Mouse (Mus musculus) E14TG2a.4 (cell line): Measurements from ENCODE around the gene Birc2.

Source experiments
- CTCF ChIP-seq: conservative IDR thresholded peaks from 2 replicates; pipeline ENCODE4 v1.5.1; 2014; ENCODE audit warnings: low read length
- POU5F1 ChIP-seq: IDR thresholded peaks from 2 replicates; pipeline ENCODE4 v1.6.1; 2014; ENCODE audit warnings: low read length, borderline replicate concordance

- TF ChIP-seq CTCF, result no peak
- no peak for TF ChIP-seq POU5F1
Observed at GRCm38 (mm10) chr9:7882304-7882865, 45.5 kb upstream of the Birc2 start.
